Mouse (Mus musculus): ENCODE results near the gene Katnal1. TPM values are rescaled to one million over a fixed set of nuclear protein-coding genes. Genes with fewer than 3 reads are reported as not detected.

The Katnal1 gene
- total RNA-seq, 2 experiments from 2014 or later, result 10.7 to 10.8 TPM

DNA sequence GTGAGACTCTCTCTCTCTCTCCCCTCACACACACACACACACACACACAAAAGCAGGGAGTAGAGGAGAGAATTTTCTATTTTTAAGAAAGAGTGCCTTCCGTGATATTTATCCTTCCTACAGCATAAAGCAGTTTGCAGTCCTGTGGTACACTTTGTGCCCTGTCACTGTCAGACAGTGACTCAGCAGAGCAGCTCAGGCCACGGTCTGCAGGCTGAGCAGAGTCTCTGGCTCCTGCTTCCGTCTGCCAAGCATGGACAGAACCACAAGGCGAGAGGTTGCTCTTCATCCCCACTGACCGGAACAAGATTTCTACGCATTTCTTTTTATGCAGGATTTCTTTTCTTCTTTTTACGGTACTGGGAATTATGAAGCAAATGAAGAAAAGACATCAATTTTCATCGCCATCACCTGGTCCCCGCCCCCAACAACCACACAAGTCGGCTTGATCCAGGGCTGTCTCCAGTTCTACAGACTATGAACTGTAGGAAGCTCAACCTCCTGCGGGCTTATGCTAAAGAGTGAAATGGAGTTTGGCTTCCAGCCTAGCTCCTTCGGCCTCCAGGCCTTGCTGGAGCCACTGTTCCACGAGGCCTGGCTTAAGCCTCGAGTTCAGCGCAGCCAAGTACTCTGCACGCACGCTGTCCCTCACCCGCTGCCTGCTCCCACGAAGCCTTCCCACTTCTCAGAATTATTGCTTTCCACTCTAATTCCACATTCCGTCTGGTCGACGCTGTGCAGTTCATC lies 25.4 kb upstream of the Katnal1 start:
- peak; percentile 25 to 46 for DNase-seq

DNA sequence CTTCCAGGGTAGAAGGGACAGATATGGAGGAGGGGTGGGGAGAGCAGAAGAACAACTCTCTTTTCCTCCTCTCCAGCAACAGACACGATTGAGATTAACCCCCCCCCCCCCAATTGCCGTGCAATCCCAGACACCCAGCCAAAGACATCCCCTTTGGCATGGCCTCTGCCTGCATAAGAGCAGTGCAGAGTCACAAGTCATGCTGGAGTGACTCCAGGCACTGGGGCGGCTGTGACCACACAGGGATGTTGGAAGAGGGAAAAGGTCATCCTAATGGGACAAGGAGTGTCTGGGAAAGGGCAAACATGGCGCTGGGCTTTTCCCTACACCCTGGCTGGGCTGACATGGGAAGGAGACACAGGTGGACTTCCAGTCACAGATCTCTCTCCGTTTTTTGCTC lies 24.0 kb upstream of the Katnal1 start:
- DNase-seq, result peak; percentile 88 to 90

DNA sequence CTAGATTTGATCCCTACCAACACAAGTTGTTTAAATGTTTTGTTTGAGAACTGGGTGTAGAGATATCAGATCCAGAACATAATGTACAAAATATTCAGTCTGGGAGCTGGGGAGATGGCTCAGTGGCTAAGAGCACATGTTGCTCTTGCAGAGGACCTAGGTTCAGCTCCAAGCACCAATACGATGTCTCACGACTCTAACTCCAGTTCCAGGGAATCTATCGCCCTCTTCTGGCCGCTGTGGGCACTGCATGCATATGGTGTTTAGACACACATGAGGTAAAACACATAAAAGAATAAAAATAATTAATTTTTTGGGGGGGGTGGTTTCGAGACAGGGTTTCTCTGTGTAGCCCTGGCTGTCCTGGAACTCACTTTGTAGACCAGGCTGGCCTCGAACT lies 23.3 kb upstream of the Katnal1 start:
- DNase-seq, result peak; percentile 20 to 73

GRCm38 (mm10) chr5:148951360-148951759 lies 22.2 kb upstream of the Katnal1 start:
- no peak for DNase-seq

GRCm38 (mm10) chr5:148950064-148950463 lies 20.9 kb upstream of the Katnal1 start:
- DNase-seq, result no peak

- DNase-seq, result no peak
These were observed 19.5 kb upstream of the Katnal1 start for GRCm38 (mm10) chr5:148948577-148948976.

- DNase-seq, result no peak
These were observed 18.3 kb upstream of the Katnal1 start for GRCm38 (mm10) chr5:148947412-148947811.

DNA sequence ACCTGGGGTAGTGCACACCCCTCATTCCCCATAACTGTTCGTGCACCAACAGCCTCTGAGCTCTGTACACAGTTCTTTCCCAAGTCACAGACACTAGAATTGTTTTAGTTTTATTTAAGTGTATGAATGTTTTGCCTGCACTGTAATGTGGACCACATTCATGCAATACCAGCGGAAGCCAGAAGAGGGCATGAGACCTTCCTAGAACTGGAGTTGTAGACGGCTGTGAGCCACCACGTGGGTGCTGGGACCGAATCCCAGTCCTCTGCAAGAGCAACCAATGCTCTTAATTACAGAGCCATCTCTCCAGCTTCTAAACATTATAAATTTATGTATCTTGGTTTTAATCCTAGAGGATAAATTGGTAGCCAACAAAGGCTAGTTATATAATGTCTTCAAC lies 17.7 kb upstream of the Katnal1 start:
- peak in 1 of 2 experiments; percentile 66 for DNase-seq

DNA sequence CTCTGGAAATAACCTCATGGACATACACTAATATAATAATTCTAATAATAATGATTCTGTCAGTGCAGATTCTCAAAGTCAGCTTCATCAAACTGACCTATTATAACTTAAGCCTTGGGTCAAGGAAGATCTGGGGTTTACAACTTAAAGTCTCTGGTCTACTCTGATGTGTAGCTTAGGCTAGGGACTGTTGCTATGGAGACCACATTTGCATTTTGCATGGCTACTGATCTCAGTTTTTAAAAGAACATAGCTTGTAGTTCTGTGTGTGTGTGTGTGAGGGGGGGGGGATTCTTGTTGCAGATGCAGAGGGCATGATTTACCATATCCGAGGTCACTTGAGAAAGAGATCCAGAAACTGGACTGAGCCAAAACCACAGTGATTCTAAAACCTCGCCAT lies 16.6 kb upstream of the Katnal1 start:
- DNase-seq, result no peak

DNA sequence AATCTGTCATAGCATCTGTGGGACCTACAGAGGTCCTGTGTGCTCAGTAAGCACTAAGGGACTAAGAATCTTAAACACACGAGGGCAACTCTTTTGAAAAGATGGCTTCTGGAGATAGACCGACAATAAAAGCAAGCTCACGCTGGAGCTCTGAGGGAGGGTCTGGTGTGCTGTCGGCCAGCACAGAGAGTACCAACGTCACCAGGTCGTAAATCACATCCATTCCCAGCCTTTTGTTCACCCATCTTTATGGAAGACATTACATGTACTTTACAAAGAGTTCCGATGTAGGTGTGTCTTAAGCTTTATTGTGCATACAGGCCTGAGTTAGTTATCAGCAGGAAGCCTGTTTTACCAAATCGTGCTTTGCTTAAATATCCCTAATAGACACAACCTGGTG lies 14.9 kb upstream of the Katnal1 start:
- DNase-seq, result no peak

DNA sequence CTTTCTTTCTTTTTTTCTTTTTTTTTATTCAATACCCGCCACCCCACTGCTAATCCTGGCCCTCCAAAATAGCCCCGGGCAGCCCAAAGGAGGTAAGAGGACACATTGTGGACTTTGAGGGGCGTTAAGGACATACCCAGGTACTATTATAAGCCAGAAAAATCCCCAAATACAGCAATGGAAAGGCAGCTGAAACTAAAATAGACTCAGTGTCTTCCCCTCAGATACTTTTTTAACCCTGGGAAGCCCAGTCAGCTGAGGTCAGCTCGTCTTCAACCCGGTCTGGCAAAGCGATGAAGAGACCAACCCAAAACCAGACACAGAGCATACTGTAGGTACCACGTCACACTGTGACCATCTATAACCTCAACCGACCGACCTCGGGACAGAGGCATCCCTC lies 14.3 kb upstream of the Katnal1 start:
- no peak for DNase-seq

GRCm38 (mm10) chr5:148942957-148943356 lies 13.8 kb upstream of the Katnal1 start:
- no peak for DNase-seq

- no peak for DNase-seq
These were observed 13.2 kb upstream of the Katnal1 start for GRCm38 (mm10) chr5:148942305-148942704.

- no peak for DNase-seq
These were observed 12.7 kb upstream of the Katnal1 start for GRCm38 (mm10) chr5:148941867-148942266.

GRCm38 (mm10) chr5:148939948-148940382 lies 10.8 kb upstream of the Katnal1 start:
- no peak for DNase-seq

GRCm38 (mm10) chr5:148936516-148936951 lies 7.4 kb upstream of the Katnal1 start:
- no peak for DNase-seq

DNA sequence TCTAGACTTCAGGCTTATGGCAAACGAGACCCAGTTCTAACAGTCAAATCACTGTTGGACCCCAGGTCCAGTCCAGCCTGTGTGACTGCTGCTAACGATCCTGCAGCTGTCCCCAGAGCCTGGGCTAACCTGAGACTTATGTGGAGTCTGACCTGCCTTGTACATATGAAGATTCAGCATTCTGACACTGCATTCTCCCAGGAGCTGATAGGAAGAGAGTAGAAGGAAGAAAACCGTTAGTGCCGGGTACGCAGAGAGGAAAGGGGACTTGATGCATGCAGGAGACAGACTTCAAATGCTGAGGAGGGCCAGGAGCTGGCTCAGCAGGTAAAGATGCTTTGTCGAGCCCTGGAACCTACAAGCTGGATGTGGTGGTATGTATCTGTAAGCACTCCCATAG lies 6.8 kb upstream of the Katnal1 start:
- DNase-seq, result no peak

- DNase-seq, result no peak
These were observed 6.1 kb upstream of the Katnal1 start for GRCm38 (mm10) chr5:148935071-148935821.

DNA sequence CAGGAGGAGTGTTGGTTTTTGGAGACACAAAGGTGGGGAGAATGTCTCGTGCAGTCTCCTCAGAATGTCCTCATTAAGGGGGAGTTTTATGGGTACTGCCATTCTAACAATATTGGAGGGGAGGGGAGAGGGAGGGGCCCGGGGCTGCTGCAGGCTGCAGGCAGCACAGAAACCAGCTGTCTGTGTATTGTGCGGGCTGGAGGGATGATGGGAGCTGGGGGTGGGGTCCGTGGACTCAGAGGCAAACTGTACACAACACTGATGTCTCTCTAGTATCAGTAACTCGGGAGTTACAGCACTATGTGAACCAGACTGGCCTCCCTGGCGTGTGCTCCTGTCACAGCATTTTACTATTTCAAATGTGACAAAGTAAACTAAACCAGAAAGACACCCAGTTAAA lies 5.3 kb upstream of the Katnal1 start:
- DNase-seq, result no peak

DNA sequence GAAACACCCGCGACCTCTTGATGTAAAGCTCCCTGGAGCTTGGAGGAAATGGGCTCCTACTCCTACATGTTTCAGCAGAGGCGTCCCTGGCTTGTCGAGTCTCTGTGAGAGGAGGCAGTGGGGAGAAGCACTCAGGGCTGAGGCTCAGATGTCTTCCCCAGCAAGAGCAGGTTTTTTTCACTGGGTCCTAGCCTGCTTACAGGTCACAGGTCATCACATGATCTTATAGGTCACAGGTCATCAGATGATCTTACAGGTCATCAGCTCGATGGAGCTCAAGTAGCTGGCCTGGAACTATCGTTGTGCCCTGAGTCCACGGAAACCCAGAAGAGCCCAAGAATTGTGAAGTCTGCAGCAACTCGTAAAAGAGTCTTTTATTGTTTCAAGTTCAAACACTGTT lies 4.6 kb upstream of the Katnal1 start:
- no peak for DNase-seq

DNA sequence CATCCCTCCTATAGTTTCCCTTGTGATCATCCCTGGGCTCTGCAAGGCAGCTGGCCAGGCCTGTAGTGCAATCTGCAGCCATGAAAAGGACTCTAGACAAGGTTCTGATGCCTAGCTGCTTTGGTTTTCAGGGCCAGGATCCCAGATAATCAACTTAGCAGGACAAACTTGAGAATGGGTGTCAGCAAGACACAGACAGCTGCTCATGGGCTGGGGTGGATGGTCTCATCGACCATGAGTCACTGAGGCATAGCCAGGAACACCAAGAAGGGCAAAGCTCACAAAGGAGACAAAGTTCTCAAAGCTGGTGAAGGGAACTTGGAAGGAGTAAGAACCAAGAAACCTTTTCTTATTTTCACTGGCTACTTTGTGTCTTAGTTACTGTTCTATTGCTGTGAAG lies 2.2 kb upstream of the Katnal1 start:
- no peak for DNase-seq

- DNase-seq, result peak; percentile 96
These were observed 571 bp downstream of the Katnal1 start for GRCm38 (mm10) chr5:148928382-148929115.

GRCm38 (mm10) chr5:148927717-148928223 lies 1.4 kb downstream of the Katnal1 start:
- DNase-seq, result no peak

Measured in heart, adult 18-20 months (tissue).